Mouse (Mus musculus) spleen, postnatal 10 days (tissue): ENCODE measurements around the gene Mast1.

Experiments
- DNase-seq, 2 experiments: peaks; one replicate each; pipeline ENCODE4 v3.0.0; 2021 to 2022; ENCODE audit warnings: low spot score in 2 of 2

Gene Mast1

GRCm38 (mm10) chr8:84944478-84945160 is 7.5 kb upstream of the Mast1 start:
- DNase-seq, result peak in 1 of 2 experiments; percentile 75

- DNase-seq, result no peak
These were observed 6.5 kb upstream of the Mast1 start for GRCm38 (mm10) chr8:84943699-84944098.

- no peak for DNase-seq
These were observed 694 bp upstream of the Mast1 start for GRCm38 (mm10) chr8:84937620-84938485.

- DNase-seq, result no peak
These were observed 858 bp downstream of the Mast1 start for GRCm38 (mm10) chr8:84936041-84936961.

- no peak for DNase-seq
These were observed 1.7 kb downstream of the Mast1 start for GRCm38 (mm10) chr8:84935489-84935888.

GRCm38 (mm10) chr8:84934860-84935259 is 2.3 kb downstream of the Mast1 start:
- no peak for DNase-seq

- DNase-seq, result no peak
These were observed 3.2 kb downstream of the Mast1 start for GRCm38 (mm10) chr8:84933767-84934559.

GRCm38 (mm10) chr8:84930582-84930981 is 6.6 kb downstream of the Mast1 start:
- DNase-seq, result no peak

- peak in 1 of 2 experiments; percentile 82 for DNase-seq
These were observed 8.5 kb downstream of the Mast1 start for GRCm38 (mm10) chr8:84928456-84929306.

GRCm38 (mm10) chr8:84927513-84927912 is 9.6 kb downstream of the Mast1 start:
- no peak for DNase-seq

- DNase-seq, result no peak
These were observed 11.6 kb downstream of the Mast1 start for GRCm38 (mm10) chr8:84925557-84925956.

- DNase-seq, result no peak
These were observed 15.6 kb downstream of the Mast1 start for GRCm38 (mm10) chr8:84921596-84921995.

GRCm38 (mm10) chr8:84918646-84919045 is 18.5 kb downstream of the Mast1 start:
- DNase-seq, result no peak

GRCm38 (mm10) chr8:84917781-84918180 is 19.4 kb downstream of the Mast1 start:
- DNase-seq, result no peak

GRCm38 (mm10) chr8:84915269-84915668 is 21.9 kb downstream of the Mast1 start:
- no peak for DNase-seq

GRCm38 (mm10) chr8:84913960-84914359 is 23.2 kb downstream of the Mast1 start:
- peak; percentile 49 to 80 for DNase-seq

- DNase-seq, result no peak
These were observed 23.7 kb downstream of the Mast1 start for GRCm38 (mm10) chr8:84913502-84913900.

GRCm38 (mm10) chr8:84912895-84913501 is 24.2 kb downstream of the Mast1 start:
- peak; percentile 80 to 90 for DNase-seq

GRCm38 (mm10) chr8:84912391-84912790 is 24.8 kb downstream of the Mast1 start:
- no peak for DNase-seq

- no peak for DNase-seq
These were observed 25.3 kb downstream of the Mast1 start for GRCm38 (mm10) chr8:84911854-84912253.
